Mouse (Mus musculus) hindbrain, postnatal 0 days (tissue): Measurements from ENCODE around the gene Rhbdl1. TPM values are rescaled to one million over a fixed set of nuclear protein-coding genes. Genes with fewer than 3 reads are reported as not detected.

Source experiments
- ATAC-seq: fragments of 200-750 bp; cut with Nextera tagmentation; 2 replicates; pipeline ENCODE4 v1.8.0; 2017; ENCODE audit warnings: mild to moderate bottlenecking, moderate TSS enrichment, moderate library complexity
- DNase-seq: peaks from one replicate; pipeline ENCODE4 v3.0.0-alpha.2; 2015; ENCODE audit warnings: low spot score
- H3K27ac ChIP-seq: fragments of 300-500 bp; sonication (generic); 2 replicates; pipeline ENCODE4 v1.5.1; 2014; ENCODE audit warnings: mild to moderate bottlenecking
- H3K27me3 ChIP-seq: fragments of 300-500 bp; sonication (generic); 2 replicates; pipeline ENCODE4 v1.6.1; 2014; ENCODE audit warnings: low read length, mixed read lengths; ENCODE audit not compliant: insufficient read depth
- H3K36me3 ChIP-seq: fragments of 300-500 bp; sonication (generic); 2 replicates; pipeline ENCODE4 v1.6.1; 2014; ENCODE audit warnings: low read length, mixed read lengths; ENCODE audit not compliant: insufficient read depth
- H3K4me1 ChIP-seq: fragments of 300-500 bp; sonication (generic); 2 replicates; pipeline ENCODE4 v1.6.1; 2014; ENCODE audit warnings: antibody characterized with exemption, low read length, mixed read lengths; ENCODE audit not compliant: insufficient read depth
- H3K4me2 ChIP-seq: fragments of 300-500 bp; sonication (generic); 2 replicates; pipeline ENCODE4 v1.6.1; 2014; ENCODE audit warnings: low read depth, mild to moderate bottlenecking, low read length, moderate library complexity, mixed read lengths
- H3K4me3 ChIP-seq: fragments of 300-500 bp; sonication (generic); 2 replicates; pipeline ENCODE4 v1.5.1; 2014; ENCODE audit warnings: low read length
- H3K9ac ChIP-seq: fragments of 300-500 bp; sonication (generic); replicated peaks from 2 replicates; pipeline ENCODE4 v1.6.1; 2014; ENCODE audit warnings: mild to moderate bottlenecking, low read length, moderate library complexity, mixed read lengths
- H3K9me3 ChIP-seq: fragments of 300-500 bp; sonication (generic); 2 replicates; pipeline ENCODE4 v1.6.1; 2016; ENCODE audit warnings: low read length, mixed read lengths
- CTCF ChIP-seq: IDR thresholded peaks from 2 replicates; pipeline ENCODE4 v1.5.1; 2016; ENCODE audit warnings: antibody characterized with exemption, control low read depth, low read depth
- WGBS: fragments of 180-500 bp; shearing (Covaris S2); extraction: QIAGEN DNeasy Blood & Tissue Kit; methylation state at CpG from one replicate; pipeline ENCODE4 v1.1.7; 2014; 5-methylcytosine and 5-hydroxymethylcytosine counted together
- polyA plus RNA-seq: library from polyadenylated mRNA; unstranded; fragments of >200 nt; fragmentation: Nextera tagmentation; extraction: Ambion mirVana; gene quantifications from 2 replicates; pipeline ENCODE4 v1.2.1, GENCODE M21; 2015
- total RNA-seq: library from RNA; depleted of rRNA; stranded (reverse); fragments of >200 nt; gene quantifications from 2 replicates; pipeline ENCODE4 v1.2.3, GENCODE M21; 2014

The Rhbdl1 gene
- total and polyA plus RNA-seq, 2 experiments from 2014 or later: 78.6 to 135 TPM

- Histone ChIP-seq H3K27me3 (no peaks in the 10 kb centered on the region), H3K4me2 (peak within 1 kb of the TSS; percentile 75), H3K27ac (peak within 1 kb of the TSS; percentile 94), H3K9me3 (no peaks in the 10 kb centered on the region), H3K9ac (peak within 1 kb of the TSS; percentile 60), H3K36me3 (no peaks in the 10 kb centered on the region), H3K4me3 (peak within 1 kb of the TSS; percentile 58), H3K4me1 (peaks cover 19% of the 10 kb centered on the region; the same call in 1 of the 2 replicates)
- WGBS: 8% methylated on average over 6 of the region's 6 CpGs
- no peak for TF ChIP-seq CTCF
- peak; percentile 70 for ATAC-seq
- DNase-seq: peak; percentile 79
Measured at GRCm38 (mm10) chr17:25795609-25796092, 41.4 kb downstream of the Rhbdl1 start, which contains the start of gene AC134908.4. TSS of gene AC134908.4 (minus strand) at chr17:25795659.

DNA sequence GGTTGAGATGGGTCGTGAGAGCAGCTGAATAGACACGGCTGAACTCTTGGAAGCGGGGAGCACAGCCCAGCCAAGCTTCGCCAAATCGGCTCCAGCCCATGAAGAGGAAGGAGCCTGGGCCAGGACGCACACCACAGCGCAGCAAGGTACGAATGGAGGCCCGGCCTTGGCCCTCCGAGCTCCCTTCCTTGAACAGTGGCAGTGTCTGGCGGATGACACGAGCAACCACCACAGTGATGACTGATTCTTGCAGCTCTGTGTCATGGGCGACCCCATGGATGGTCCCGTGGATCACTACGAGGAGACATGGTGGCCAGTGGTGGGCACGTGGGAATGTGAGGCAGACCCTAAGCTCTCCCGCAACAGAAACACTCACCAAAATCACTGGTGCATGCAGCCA is 42.1 kb downstream of the Rhbdl1 start:
- DNase-seq: no peak
- no peaks in the 10 kb centered on the region for H3K27me3 ChIP-seq
- H3K4me3 ChIP-seq: peak overlapping the region; percentile 14; the same call in 1 of the 2 replicates
- ATAC-seq: no peak
- 37% methylated on average over 17 of the region's 17 CpGs for WGBS
- no peaks in the 10 kb centered on the region for H3K9me3 ChIP-seq
- no peaks in the 10 kb centered on the region for H3K36me3 ChIP-seq
- peaks cover 19% of the 10 kb centered on the region; the same call in 1 of the 2 replicates for H3K4me1 ChIP-seq
- H3K9ac ChIP-seq: peak overlapping the region; percentile 28
- TF ChIP-seq CTCF: no peak
- peak overlapping the region; percentile 75 for H3K4me2 ChIP-seq
- H3K27ac ChIP-seq: peak overlapping the region; percentile 94

GRCm38 (mm10) chr17:25794197-25794596 is 42.9 kb downstream of the Rhbdl1 start:
- peaks cover 4% of the 10 kb centered on the region; the same call in 1 of the 2 replicates for H3K36me3 ChIP-seq
- H3K4me3 ChIP-seq: no peak overlapping the region
- TF ChIP-seq CTCF: no peak
- DNase-seq: peak; percentile 55
- no peaks in the 10 kb centered on the region for H3K9me3 ChIP-seq
- peak overlapping the region; percentile 75 for H3K4me2 ChIP-seq
- ATAC-seq: no peak
- H3K27ac ChIP-seq: peak overlapping the region; percentile 94
- no peaks in the 10 kb centered on the region for H3K27me3 ChIP-seq
- WGBS: 16% methylated on average over 13 of the region's 13 CpGs
- peaks cover 19% of the 10 kb centered on the region; the same call in 1 of the 2 replicates for H3K4me1 ChIP-seq
- 0 out of 2 replicates have a peak overlapping the region, but pooled peaks have one; percentile 3 for H3K9ac ChIP-seq

GRCm38 (mm10) chr17:25792615-25793014 is 44.5 kb downstream of the Rhbdl1 start, which contains the start of gene Fam173a:
TSS of gene Fam173a (minus strand) at chr17:25792901.
- WGBS: 1% methylated on average over 14 of the region's 14 CpGs
- H3K36me3 ChIP-seq: peaks cover 4% of the 10 kb centered on the region
- H3K9me3 ChIP-seq: no peaks in the 10 kb centered on the region
- peak; percentile 84 for DNase-seq
- H3K4me1 ChIP-seq: peaks cover 19% of the 10 kb centered on the region; the same call in 1 of the 2 replicates
- peak within 1 kb of the TSS; percentile 67 for H3K9ac ChIP-seq
- H3K4me2 ChIP-seq: peak within 1 kb of the TSS; percentile 95
- TF ChIP-seq CTCF: no peak
- no peaks in the 10 kb centered on the region for H3K27me3 ChIP-seq
- ATAC-seq: peak; percentile 69
- peak within 1 kb of the TSS; percentile 66 for H3K4me3 ChIP-seq
- peak within 1 kb of the TSS; percentile 94 for H3K27ac ChIP-seq

DNA sequence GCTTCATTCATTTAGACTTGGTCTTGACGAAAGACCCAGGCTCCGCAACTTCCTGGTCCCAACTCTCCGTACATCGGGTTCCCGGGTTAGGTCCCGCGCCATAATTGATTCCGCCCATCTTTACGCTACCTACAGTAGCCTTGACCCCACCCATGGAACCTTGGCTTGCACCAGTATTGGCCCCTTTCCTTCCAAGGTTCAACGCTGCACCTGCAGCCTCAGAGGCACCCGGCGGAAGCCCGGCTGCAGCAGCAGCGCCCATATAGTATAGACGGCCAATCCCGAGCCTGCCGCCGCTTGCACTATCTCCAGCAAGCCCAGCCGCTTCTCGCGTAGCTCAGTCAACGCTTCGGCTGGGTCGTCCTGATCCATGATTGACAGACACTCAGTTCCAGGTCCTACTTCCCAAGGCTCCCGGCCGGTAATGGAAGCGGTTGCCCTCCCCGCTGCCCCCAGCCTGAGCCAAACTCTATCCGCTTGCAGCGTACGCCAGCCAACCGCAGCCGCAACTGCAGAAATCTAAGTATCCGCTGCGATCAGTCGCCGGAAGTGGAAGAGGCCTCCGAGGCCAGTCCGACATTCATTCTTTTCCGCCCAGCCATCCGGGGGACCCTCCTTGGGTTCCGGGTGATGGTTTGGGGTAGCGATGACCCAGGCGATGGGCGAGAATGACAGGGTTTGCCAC is 45.1 kb downstream of the Rhbdl1 start:
- Histone ChIP-seq H3K4me2 (peak overlapping the region; percentile 95), H3K27me3 (no peaks in the 10 kb centered on the region), H3K36me3 (peaks cover 4% of the 10 kb centered on the region), H3K4me1 (peaks cover 15% of the 10 kb centered on the region; the same call in 1 of the 2 replicates), H3K9me3 (no peaks in the 10 kb centered on the region), H3K4me3 (peak overlapping the region; percentile 66), H3K27ac (peak overlapping the region; percentile 94), H3K9ac (peak overlapping the region; percentile 67)
- no peak for TF ChIP-seq CTCF
- ATAC-seq (peak; percentile 62), DNase-seq (peak; percentile 91)
- WGBS: under 1% methylated on average over 45 of the region's 45 CpGs

DNA sequence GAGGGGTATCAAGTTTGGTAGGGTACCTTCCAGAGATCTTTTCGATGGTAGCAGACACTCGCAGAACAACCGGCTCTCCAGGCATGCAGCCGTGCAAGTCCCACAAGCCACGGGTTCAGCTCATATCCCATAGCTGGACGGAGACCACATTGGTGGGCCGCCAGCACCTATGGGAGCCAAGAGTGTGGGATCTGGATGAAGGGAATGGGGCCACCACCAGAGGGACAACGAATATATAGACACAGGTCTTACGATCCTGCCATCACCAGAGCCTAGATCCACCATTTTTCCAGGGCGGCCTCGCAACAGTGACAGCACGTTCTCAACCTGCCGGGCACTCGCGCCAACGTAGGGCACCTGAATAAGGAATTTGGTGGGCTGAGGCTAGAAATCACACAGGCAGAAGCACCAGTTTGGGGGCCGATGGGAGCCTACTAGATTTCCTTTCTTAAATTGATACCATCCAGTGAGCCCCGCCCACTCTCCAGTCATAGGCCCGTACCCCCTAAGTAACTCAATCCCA is 45.7 kb downstream of the Rhbdl1 start:
- DNase-seq (peak; percentile 51), ATAC-seq (peak; percentile 3; the same call in 1 of the 2 replicates)
- Histone ChIP-seq H3K4me1 (peaks cover 10% of the 10 kb centered on the region; the same call in 1 of the 2 replicates), H3K4me2 (peak overlapping the region; percentile 95), H3K27me3 (no peaks in the 10 kb centered on the region), H3K9me3 (no peaks in the 10 kb centered on the region), H3K36me3 (peaks cover 4% of the 10 kb centered on the region), H3K9ac (peak overlapping the region; percentile 67), H3K27ac (peak overlapping the region; percentile 94), H3K4me3 (peak overlapping the region; percentile 66)
- WGBS: 22% methylated on average over 19 of the region's 19 CpGs
- peak; percentile 40 for TF ChIP-seq CTCF
